Mouse (Mus musculus): Measurements from ENCODE around the gene Ino80.
"Not testable (repeated sequence)": the region's sequence is repeated elsewhere in the genome, so short reads cannot be mapped to it uniquely, and the experiment has no call there.

Ino80 gene

GRCm38 (mm10) chr2:119477571-119478396, at the start of gene Ino80:
Gene Ino80 (minus strand): TSS chr2:119477687.
- in situ Hi-C loops (cut with MboI; ENCODE audit: low sequenced_read_pairs) = no loop called here

DNA sequence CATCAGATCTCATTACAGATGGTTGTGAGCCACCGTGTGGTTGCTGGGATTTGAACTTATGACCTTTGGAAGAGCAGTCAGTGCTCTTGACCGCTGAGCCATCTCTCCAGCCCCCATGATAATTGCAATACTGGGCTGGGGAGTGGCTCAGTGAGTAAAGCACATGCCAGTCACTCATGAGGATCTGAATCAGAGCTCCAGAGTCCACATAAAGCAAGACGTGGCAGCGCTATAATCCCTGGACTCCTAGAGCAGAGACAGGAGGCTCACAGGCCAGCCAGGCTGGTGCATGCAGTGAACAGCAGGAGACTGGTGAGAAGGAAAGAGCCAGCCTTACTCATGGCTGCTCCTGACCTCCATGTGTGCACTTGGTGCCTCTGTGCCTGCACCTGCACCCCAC, 47.9 kb upstream of the Ino80 start:
- in situ Hi-C loops (cut with MboI; ENCODE audit: low sequenced_read_pairs) = no loop called here

DNA sequence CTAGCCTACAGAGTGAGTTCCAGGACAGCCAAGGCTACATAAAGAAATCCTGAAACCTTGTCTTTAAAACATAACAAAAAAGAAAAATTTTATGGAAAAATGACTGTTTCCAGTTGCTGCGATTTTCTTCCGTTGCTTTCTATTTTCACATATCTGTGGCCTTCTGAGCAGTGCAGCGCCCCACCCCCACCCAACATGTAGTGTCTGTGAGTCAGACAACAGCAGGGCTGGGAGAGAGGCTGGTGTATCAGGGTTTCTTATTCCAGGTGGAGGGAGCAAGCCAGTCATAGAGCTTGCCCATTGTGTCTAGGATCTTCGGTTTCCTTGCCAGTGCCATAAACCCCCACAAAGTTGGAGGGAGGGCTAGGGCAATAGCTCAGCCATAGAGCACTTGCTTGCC, 46.3 kb upstream of the Ino80 start:
- in situ Hi-C loops (cut with MboI; ENCODE audit: low sequenced_read_pairs) = no loop called here

GRCm38 (mm10) chr2:119520550-119520949, 43.1 kb upstream of the Ino80 start:
- in situ Hi-C loops (cut with MboI; ENCODE audit: low sequenced_read_pairs) = no loop called here

DNA sequence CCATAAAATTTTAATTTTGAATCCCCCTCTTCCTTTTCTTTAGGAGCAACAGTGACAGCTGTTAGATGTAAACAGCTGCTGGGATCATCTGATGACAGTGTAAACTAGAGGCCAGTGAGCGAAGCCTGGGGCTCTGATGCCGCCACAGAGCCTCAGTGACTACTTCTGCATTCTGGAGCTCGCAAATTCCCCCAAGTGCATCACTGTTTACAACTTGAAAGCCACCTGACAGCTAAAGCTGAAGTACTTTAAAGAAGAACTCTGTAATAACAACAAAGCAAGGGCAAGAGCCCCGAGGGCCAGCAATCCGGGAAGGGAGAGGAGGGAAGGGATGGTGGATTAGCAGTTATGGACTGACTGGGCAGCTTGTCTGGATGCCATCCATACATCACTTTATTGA, 39.3 kb upstream of the Ino80 start:
- in situ Hi-C loops (cut with MboI; ENCODE audit: low sequenced_read_pairs) = no loop called here

GRCm38 (mm10) chr2:119514026-119514522, 36.6 kb upstream of the Ino80 start:
- in situ Hi-C loops (cut with MboI; ENCODE audit: low sequenced_read_pairs) = no loop called here

DNA sequence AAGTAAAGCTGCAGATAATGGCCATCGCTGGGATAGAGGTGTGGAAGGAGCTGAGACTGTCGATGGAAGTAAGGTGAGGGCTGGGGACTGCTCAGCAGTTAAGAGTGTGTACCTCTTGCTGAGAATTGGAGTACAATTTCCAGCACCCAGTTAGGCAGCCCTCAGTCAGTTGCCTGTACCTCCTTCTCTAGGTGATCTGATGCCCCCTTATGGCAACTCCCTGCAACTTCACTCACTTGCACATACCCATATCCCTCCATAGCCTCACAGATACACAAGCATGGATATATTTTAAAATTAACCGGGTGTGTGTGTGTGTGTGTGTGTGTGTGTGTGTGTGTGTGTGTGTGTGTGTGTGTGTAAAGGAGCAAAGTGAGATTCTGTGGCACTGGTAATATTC, 34.8 kb upstream of the Ino80 start:
- in situ Hi-C loops (cut with MboI; ENCODE audit: low sequenced_read_pairs) = no loop called here

GRCm38 (mm10) chr2:119510856-119511255, 33.4 kb upstream of the Ino80 start:
- in situ Hi-C loops (cut with MboI; ENCODE audit: low sequenced_read_pairs) = no loop called here

DNA sequence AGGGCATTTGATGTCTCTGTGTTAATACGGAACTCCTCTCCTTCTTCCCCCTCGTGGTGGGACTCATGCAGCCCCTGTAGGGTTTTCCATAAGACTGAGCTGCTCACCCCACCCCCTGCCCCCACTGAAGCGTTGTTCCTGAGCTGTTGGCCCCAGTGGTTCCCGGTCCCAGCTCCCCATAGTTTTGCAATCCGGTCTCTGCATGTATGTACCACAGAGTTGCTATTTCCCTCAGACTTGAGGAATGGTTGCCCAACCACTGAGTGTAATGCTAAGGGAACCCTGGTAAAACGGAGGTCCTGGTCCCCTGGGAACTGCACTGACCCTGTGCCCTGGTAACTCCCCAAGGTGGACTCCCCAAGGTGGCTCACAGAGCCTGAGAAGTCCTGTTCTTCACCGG, 31.0 kb upstream of the Ino80 start:
- in situ Hi-C loops (cut with MboI; ENCODE audit: low sequenced_read_pairs) = not testable (repeated sequence)

DNA sequence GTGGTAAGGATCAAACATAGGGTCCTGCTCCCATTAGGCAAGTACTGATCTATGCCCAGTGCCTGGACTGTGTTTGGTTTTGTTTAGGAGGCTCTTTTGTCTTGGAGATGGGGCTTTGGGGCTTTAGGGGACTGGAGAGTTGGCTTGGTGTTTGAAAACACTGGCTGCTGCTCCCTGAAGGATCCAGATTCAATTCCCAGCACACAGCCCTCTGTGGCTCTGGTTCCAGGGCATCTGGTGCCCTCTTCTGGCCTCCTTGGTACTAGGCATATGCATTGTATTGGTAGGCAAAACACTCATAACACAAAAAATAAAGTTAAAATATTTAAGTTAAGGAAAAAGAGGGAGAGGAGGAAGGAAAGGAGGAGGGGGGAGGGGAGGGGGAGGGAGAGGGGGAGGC, 29.6 kb upstream of the Ino80 start:
- in situ Hi-C loops (cut with MboI; ENCODE audit: low sequenced_read_pairs) = no loop called here

DNA sequence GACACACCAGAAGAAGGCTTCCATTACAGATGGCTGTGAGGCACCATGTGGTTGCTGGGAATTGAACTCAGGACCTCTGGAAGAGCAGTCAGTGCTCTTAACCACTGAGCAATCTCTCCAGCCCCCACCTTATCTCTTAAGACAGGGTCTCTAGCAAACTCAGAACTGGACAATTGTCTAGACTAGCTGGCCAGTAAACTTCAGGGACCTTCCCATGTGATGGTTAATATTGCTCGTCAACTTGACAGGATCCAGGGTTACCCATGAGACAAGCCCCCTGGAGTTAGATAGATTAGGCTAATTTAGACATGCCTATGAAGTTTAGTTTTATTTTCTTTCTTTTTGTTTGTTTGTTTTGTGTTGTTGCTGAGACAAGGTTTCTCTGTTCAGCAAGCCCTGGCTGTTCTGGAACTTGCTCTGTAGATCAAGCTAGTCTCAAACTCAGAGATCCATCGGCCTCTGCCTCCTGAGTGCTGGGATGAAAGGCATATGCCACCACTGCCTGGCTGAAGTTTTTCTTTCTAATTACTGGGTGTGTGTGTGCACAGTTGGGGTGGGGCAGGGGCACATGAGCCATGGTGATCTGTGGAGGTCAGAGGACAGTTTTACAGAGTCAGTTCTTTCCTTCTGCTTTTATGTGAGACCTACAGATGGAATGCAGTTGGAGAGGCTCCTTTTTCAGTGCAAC, 23.6 kb upstream of the Ino80 start:
- in situ Hi-C loops (cut with MboI; ENCODE audit: low sequenced_read_pairs) = no loop called here

DNA sequence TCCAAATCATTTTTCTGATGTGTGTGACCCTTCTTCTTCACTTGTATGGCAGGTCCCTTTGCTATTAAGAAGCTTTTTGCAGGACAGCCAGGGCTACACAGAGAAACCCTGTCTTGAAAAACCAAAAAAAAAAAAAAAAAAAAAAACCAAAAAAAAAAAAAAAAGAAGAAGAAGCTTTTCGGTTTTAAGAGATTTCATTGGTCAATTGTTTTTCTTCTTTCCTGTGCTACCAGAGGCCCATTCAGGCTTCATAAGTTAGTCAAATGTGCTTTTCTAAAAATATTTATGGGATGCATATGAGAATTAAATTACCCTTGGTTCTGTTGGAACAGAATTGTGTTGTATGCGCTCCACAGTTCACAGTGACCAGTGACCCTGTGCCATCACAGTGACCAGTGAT, 21.4 kb upstream of the Ino80 start:
- in situ Hi-C loops (cut with MboI; ENCODE audit: low sequenced_read_pairs) = no loop called here

- in situ Hi-C loops (cut with MboI; ENCODE audit: low sequenced_read_pairs) = no loop called here
Observed at GRCm38 (mm10) chr2:119496082-119496481, 18.6 kb upstream of the Ino80 start.

- in situ Hi-C loops (cut with MboI; ENCODE audit: low sequenced_read_pairs) = no loop called here
Observed at GRCm38 (mm10) chr2:119491953-119492352, 14.5 kb upstream of the Ino80 start.

- in situ Hi-C loops (cut with MboI; ENCODE audit: low sequenced_read_pairs) = no loop called here
Observed at GRCm38 (mm10) chr2:119486488-119486887, 9.0 kb upstream of the Ino80 start.

DNA sequence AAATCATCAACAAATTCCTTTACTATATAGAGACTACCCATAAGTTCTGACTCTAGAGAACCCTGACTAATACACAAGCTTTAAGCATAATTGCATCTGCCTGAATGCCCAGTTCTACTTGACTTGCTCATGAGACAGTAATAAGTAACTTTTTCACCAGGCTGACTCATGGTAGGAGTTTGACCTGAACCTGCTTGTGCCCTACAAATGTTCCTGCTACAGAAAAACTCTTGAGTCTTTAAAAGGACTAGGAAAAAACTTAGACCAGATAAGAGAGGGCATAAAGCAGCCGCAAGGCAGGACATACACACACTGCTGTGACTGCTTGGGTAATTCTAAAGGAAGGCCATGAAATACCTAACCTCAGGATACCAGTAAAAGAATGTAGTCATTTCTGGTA, 4.8 kb upstream of the Ino80 start:
- in situ Hi-C loops (cut with MboI; ENCODE audit: low sequenced_read_pairs) = no loop called here

DNA sequence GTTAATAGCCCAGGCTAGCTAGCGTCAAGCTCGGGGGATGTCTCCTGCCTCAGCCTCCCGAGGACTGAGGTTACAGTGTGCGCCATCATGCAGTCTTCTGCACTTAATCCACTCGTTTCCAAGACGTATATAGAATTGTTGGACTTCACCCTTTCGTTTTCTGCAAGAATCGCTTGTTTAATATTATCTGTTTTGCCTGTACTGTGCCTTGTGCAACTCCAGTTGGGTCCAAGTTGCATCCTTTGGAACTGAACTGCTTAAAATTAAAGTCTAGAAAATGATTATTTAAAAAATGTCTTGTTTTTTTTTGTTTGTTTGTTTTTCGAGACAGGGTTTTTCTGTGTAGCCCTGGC, 886 bp upstream of the Ino80 start:
- in situ Hi-C loops (cut with MboI; ENCODE audit: low sequenced_read_pairs) = no loop called here

DNA sequence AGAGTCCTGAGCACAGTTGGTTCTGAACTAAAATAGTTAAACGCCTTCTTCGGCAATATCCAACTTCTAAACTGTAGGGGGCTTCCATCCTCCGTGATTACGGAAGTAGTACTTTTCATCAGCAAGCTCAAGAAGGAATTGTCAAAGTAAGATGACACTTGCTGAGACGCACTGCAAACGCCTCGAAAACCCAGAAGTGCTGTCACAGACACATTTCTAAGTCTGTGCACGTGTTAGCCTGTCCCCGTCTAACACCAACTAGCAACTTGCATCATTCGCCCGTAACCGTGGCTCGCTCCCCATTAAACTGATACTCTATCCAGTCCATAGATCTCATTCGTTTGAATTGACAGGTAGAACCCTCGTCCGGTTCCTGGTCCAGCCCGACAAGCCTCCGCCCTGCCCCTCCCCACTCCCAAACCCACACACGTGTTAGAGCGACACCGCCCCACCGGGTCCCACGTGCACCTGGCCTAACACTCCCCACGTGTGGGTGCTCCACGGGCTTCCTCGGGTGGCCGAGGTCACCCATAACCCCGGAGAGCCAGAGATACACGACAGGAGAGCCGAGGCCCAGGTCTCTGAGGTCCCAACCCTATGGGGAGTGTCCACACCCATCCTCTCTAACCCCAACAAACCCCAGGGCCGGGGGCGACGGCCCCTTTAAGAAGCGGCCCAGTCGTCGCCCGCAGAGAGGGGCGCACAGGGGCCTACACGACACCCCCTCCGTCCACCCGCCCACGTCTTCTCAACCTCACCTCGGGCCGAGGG, 681 bp downstream of the Ino80 start:
- in situ Hi-C loops (cut with MboI; ENCODE audit: low sequenced_read_pairs) = no loop called here

DNA sequence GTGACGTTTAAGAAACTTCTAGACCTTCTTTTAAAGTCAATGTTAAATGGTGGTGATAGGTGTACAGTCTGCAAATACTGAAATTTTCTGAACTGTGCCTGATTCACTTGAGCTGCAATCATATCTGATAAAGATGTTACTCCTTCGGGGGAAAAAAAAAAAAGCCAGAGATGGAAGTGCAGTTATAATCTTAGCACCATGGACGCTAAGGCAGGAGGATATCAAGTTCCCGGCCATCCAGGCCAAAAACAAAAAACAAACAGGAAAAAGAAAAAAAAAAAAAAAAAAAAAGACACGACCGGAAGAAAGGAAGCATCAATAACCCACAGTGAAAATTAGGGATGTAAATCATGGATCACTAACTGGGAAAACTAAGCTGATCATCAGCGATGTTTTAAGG, 1.3 kb downstream of the Ino80 start:
- in situ Hi-C loops (cut with MboI; ENCODE audit: low sequenced_read_pairs) = no loop called here

GRCm38 (mm10) chr2:119463945-119464344, 13.5 kb downstream of the Ino80 start:
- in situ Hi-C loops (cut with MboI; ENCODE audit: low sequenced_read_pairs) = no loop called here

GRCm38 (mm10) chr2:119463114-119463775, 14.2 kb downstream of the Ino80 start:
- in situ Hi-C loops (cut with MboI; ENCODE audit: low sequenced_read_pairs) = no loop called here

Measured in CH12F3 (cell line).